Mouse (Mus musculus): ENCODE measurements at regions not wholly inside any gene's neighbourhood (a gene's known extent, or its start where the extent isn't known, plus 50 kb on each side); places are given as distances from the start of the nearest gene placed in this dataset.

GRCm38 (mm10) chr11:19203968-19204367, 185.2 kb upstream of the Meis1 start:
- TF ChIP-seq CTCF (IDR thresholded peaks at IDR 0.05; ENCODE audit: low read depth) (no peak), EP300 (IDR thresholded peaks at IDR 0.05; ENCODE audit: low read depth) (no peak; the same call in 1 of the 2 replicates)
